Mouse (Mus musculus) hindbrain, embryonic 13.5 days (tissue): Measurements from ENCODE around the gene Slc2a1. TPM values are rescaled to one million over a fixed set of nuclear protein-coding genes. Genes with fewer than 3 reads are reported as not detected.

Experiments
- ATAC-seq: fragments of 200-750 bp; cut with Nextera tagmentation; 2 replicates; pipeline ENCODE4 v1.8.0; 2017; ENCODE audit warnings: moderate TSS enrichment; ENCODE audit not compliant: low FRiP score
- H3K27ac ChIP-seq: fragments of 300-500 bp; sonication (generic); 2 replicates; pipeline ENCODE4 v1.5.1; 2015; ENCODE audit warnings: inconsistent platforms, mild to moderate bottlenecking, moderate library complexity
- H3K27me3 ChIP-seq: fragments of 300-500 bp; sonication (generic); 2 replicates; pipeline ENCODE4 v1.6.1; 2015; ENCODE audit warnings: mild to moderate bottlenecking, inconsistent platforms
- H3K36me3 ChIP-seq: fragments of 300-500 bp; sonication (generic); 2 replicates; pipeline ENCODE4 v1.6.1; 2015; ENCODE audit warnings: mild to moderate bottlenecking, inconsistent platforms
- H3K4me1 ChIP-seq: fragments of 300-500 bp; sonication (generic); replicated peaks from 2 replicates; pipeline ENCODE4 v1.6.1; 2015; ENCODE audit warnings: inconsistent platforms
- H3K4me2 ChIP-seq: fragments of 300-500 bp; sonication (generic); 2 replicates; pipeline ENCODE4 v1.6.1; 2015; ENCODE audit warnings: inconsistent platforms, mild to moderate bottlenecking, moderate library complexity
- H3K4me3 ChIP-seq: fragments of 300-500 bp; sonication (generic); 2 replicates; pipeline ENCODE4 v1.5.1; 2015; ENCODE audit warnings: mild to moderate bottlenecking, inconsistent platforms
- H3K9ac ChIP-seq: fragments of 300-500 bp; sonication (generic); 2 replicates; pipeline ENCODE4 v1.6.1; 2015; ENCODE audit warnings: mild to moderate bottlenecking, inconsistent platforms
- H3K9me3 ChIP-seq: fragments of 300-500 bp; sonication (generic); 2 replicates; pipeline ENCODE4 v1.6.1; 2016; ENCODE audit warnings: inconsistent platforms
- WGBS: fragments of 180-500 bp; shearing (Covaris S2); methylation state at CpG from one replicate; pipeline ENCODE4 v1.1.7; 2015; 5-methylcytosine and 5-hydroxymethylcytosine counted together
- polyA plus RNA-seq: library from polyadenylated mRNA; unstranded; fragments of >200 nt; fragmentation: Nextera tagmentation; extraction: Ambion mirVana; gene quantifications from 2 replicates; pipeline ENCODE4 v1.2.1, GENCODE M21; 2015

Slc2a1 gene
- polyA plus RNA-seq, 1 experiment from 2014 or later = 96.5 TPM

GRCm38 (mm10) chr4:119102350-119103126, 6.0 kb upstream of the Slc2a1 start:
- Histone ChIP-seq H3K27ac (no peak overlapping the region), H3K4me1 (peaks cover 18% of the 10 kb centered on the region), H3K9me3 (no peaks in the 10 kb centered on the region), H3K36me3 (no peaks in the 10 kb centered on the region), H3K4me3 (no peak overlapping the region), H3K27me3 (0 out of 2 replicates have a peak, but pooled peaks cover 2% of the 10 kb centered on the region), H3K9ac (no peak overlapping the region), H3K4me2 (no peak overlapping the region)
- 86% methylated on average over 7 of the region's 7 CpGs for WGBS
- no peak for ATAC-seq

GRCm38 (mm10) chr4:119104847-119105246, 3.7 kb upstream of the Slc2a1 start:
- Histone ChIP-seq H3K4me2 (peak overlapping the region; percentile 60; the same call in 1 of the 2 replicates), H3K9ac (no peak overlapping the region)
- WGBS = 47% methylated on average over 4 of the region's 4 CpGs

GRCm38 (mm10) chr4:119105704-119106103, 2.8 kb upstream of the Slc2a1 start:
- peak overlapping the region; percentile 35 for H3K4me3 ChIP-seq
- H3K27ac ChIP-seq = peak overlapping the region; percentile 30
- peak; percentile 9; the same call in 1 of the 2 replicates for ATAC-seq

More at GRCm38 (mm10) chr4:119104847-119105246, 3.7 kb upstream of the Slc2a1 start:
- ATAC-seq = no peak
- no peak overlapping the region for H3K27ac ChIP-seq
- peaks cover 31% of the 10 kb centered on the region for H3K4me1 ChIP-seq
- H3K9me3 ChIP-seq = no peaks in the 10 kb centered on the region
- no peaks in the 10 kb centered on the region for H3K36me3 ChIP-seq
- H3K4me3 ChIP-seq = no peak overlapping the region
- peaks cover 2% of the 10 kb centered on the region; the same call in 1 of the 2 replicates for H3K27me3 ChIP-seq

GRCm38 (mm10) chr4:119107867-119108266, 644 bp upstream of the Slc2a1 start:
- no peak for ATAC-seq
- Histone ChIP-seq H3K4me3 (peak overlapping the region; percentile 72), H3K9ac (no peak overlapping the region), H3K36me3 (no peaks in the 10 kb centered on the region), H3K4me2 (peak overlapping the region; percentile 74), H3K9me3 (no peaks in the 10 kb centered on the region), H3K27me3 (peaks cover 2% of the 10 kb centered on the region; the same call in 1 of the 2 replicates), H3K4me1 (peaks cover 60% of the 10 kb centered on the region), H3K27ac (peak overlapping the region; percentile 94; the same call in 1 of the 2 replicates)
- WGBS = 76% methylated on average over 2 of the region's 2 CpGs

More at GRCm38 (mm10) chr4:119105704-119106103, 2.8 kb upstream of the Slc2a1 start:
- Histone ChIP-seq H3K4me2 (peak overlapping the region; percentile 60), H3K9me3 (no peaks in the 10 kb centered on the region), H3K9ac (peak overlapping the region; percentile 56), H3K27me3 (peaks cover 2% of the 10 kb centered on the region; the same call in 1 of the 2 replicates), H3K4me1 (peaks cover 40% of the 10 kb centered on the region), H3K36me3 (no peaks in the 10 kb centered on the region)
- WGBS = 0% methylated on average over 18 of the region's 18 CpGs

GRCm38 (mm10) chr4:119109640-119110039, 1.1 kb downstream of the Slc2a1 start:
- peak overlapping the region; percentile 72 for H3K4me3 ChIP-seq
- ATAC-seq = no peak
- no peaks in the 10 kb centered on the region for H3K36me3 ChIP-seq
- peaks cover 2% of the 10 kb centered on the region; the same call in 1 of the 2 replicates for H3K27me3 ChIP-seq
- H3K4me2 ChIP-seq = peak overlapping the region; percentile 74
- peaks cover 60% of the 10 kb centered on the region for H3K4me1 ChIP-seq
- no peak overlapping the region; the same call in 1 of the 2 replicates for H3K27ac ChIP-seq
- WGBS = 3% methylated on average over 11 of the region's 11 CpGs
- no peaks in the 10 kb centered on the region for H3K9me3 ChIP-seq
- H3K9ac ChIP-seq = peak overlapping the region; percentile 85

GRCm38 (mm10) chr4:119110512-119110911, 2.0 kb downstream of the Slc2a1 start:
- H3K27ac ChIP-seq = no peak overlapping the region
- ATAC-seq = no peak
- H3K27me3 ChIP-seq = no peaks in the 10 kb centered on the region; the same call in 1 of the 2 replicates
- H3K4me3 ChIP-seq = peak overlapping the region; percentile 72
- 16% methylated on average over 5 of the region's 5 CpGs for WGBS
- H3K9ac ChIP-seq = peak overlapping the region; percentile 85
- peak overlapping the region; percentile 74 for H3K4me2 ChIP-seq
- H3K4me1 ChIP-seq = peaks cover 56% of the 10 kb centered on the region
- H3K9me3 ChIP-seq = no peaks in the 10 kb centered on the region
- H3K36me3 ChIP-seq = no peaks in the 10 kb centered on the region

- no peaks in the 10 kb centered on the region for H3K36me3 ChIP-seq
- H3K4me1 ChIP-seq = peaks cover 54% of the 10 kb centered on the region
- H3K9ac ChIP-seq = peak overlapping the region; percentile 19; the same call in 1 of the 2 replicates
- WGBS = 39% methylated on average over 5 of the region's 5 CpGs
- peak overlapping the region; percentile 72 for H3K4me3 ChIP-seq
- peak overlapping the region; percentile 27 for H3K4me2 ChIP-seq
- no peak for ATAC-seq
- H3K27me3 ChIP-seq = no peaks in the 10 kb centered on the region; the same call in 1 of the 2 replicates
- H3K9me3 ChIP-seq = no peaks in the 10 kb centered on the region
- H3K27ac ChIP-seq = no peak overlapping the region
Measured at GRCm38 (mm10) chr4:119111410-119111809, 2.9 kb downstream of the Slc2a1 start.

GRCm38 (mm10) chr4:119112256-119112885, 3.9 kb downstream of the Slc2a1 start:
- Histone ChIP-seq H3K27me3 (no peaks in the 10 kb centered on the region; the same call in 1 of the 2 replicates), H3K9ac (peak overlapping the region; percentile 36; the same call in 1 of the 2 replicates), H3K4me2 (peak overlapping the region; percentile 27), H3K4me3 (peak overlapping the region; percentile 3; the same call in 1 of the 2 replicates), H3K36me3 (no peaks in the 10 kb centered on the region), H3K9me3 (no peaks in the 10 kb centered on the region), H3K4me1 (peaks cover 55% of the 10 kb centered on the region), H3K27ac (peak overlapping the region; percentile 23)
- WGBS = 12% methylated on average over 2 of the region's 2 CpGs
- no peak for ATAC-seq

- no peak for ATAC-seq
- Histone ChIP-seq H3K9ac (peak overlapping the region; percentile 19; the same call in 1 of the 2 replicates), H3K27ac (no peak overlapping the region), H3K4me2 (no peak overlapping the region), H3K36me3 (peaks cover 5% of the 10 kb centered on the region; the same call in 1 of the 2 replicates), H3K4me3 (no peak overlapping the region), H3K9me3 (no peaks in the 10 kb centered on the region), H3K4me1 (peaks cover 39% of the 10 kb centered on the region), H3K27me3 (no peaks in the 10 kb centered on the region)
- WGBS = 60% methylated on average over 6 of the region's 6 CpGs
Measured at GRCm38 (mm10) chr4:119115611-119116070, 7.1 kb downstream of the Slc2a1 start.

GRCm38 (mm10) chr4:119116336-119116735, 7.8 kb downstream of the Slc2a1 start:
- WGBS = 61% methylated on average over 1 of the region's 1 CpGs
- no peak overlapping the region for H3K4me3 ChIP-seq
- H3K36me3 ChIP-seq = peaks cover 12% of the 10 kb centered on the region; the same call in 1 of the 2 replicates
- ATAC-seq = no peak
- peaks cover 38% of the 10 kb centered on the region for H3K4me1 ChIP-seq
- no peak overlapping the region for H3K9ac ChIP-seq
- H3K27ac ChIP-seq = no peak overlapping the region
- H3K9me3 ChIP-seq = no peaks in the 10 kb centered on the region
- no peak overlapping the region for H3K4me2 ChIP-seq
- no peaks in the 10 kb centered on the region for H3K27me3 ChIP-seq

GRCm38 (mm10) chr4:119117571-119117970, 9.1 kb downstream of the Slc2a1 start:
- 77% methylated on average over 5 of the region's 5 CpGs for WGBS
- no peak for ATAC-seq
- no peaks in the 10 kb centered on the region for H3K27me3 ChIP-seq
- H3K4me3 ChIP-seq = no peak overlapping the region
- H3K36me3 ChIP-seq = peaks cover 12% of the 10 kb centered on the region; the same call in 1 of the 2 replicates
- no peak overlapping the region for H3K27ac ChIP-seq
- H3K4me1 ChIP-seq = peaks cover 26% of the 10 kb centered on the region
- H3K9me3 ChIP-seq = no peaks in the 10 kb centered on the region
- H3K9ac ChIP-seq = no peak overlapping the region
- H3K4me2 ChIP-seq = no peak overlapping the region

- WGBS = 61% methylated on average over 4 of the region's 4 CpGs
- ATAC-seq = no peak
Measured at GRCm38 (mm10) chr4:119118659-119119077, 10.2 kb downstream of the Slc2a1 start.

More at GRCm38 (mm10) chr4:119118659-119119077, 10.2 kb downstream of the Slc2a1 start:
- Histone ChIP-seq H3K4me3 (no peak overlapping the region), H3K4me2 (no peak overlapping the region), H3K27ac (no peak overlapping the region), H3K4me1 (peaks cover 23% of the 10 kb centered on the region), H3K36me3 (peaks cover 15% of the 10 kb centered on the region; the same call in 1 of the 2 replicates), H3K9me3 (no peaks in the 10 kb centered on the region), H3K9ac (no peak overlapping the region), H3K27me3 (no peaks in the 10 kb centered on the region)
